Mouse (Mus musculus) urinary bladder, postnatal 25 days (tissue): Measurements from ENCODE around the gene Tas2r135.

Source experiments
- DNase-seq: peaks from one replicate; pipeline ENCODE4 v3.0.0; 2022; ENCODE audit warnings: low spot score

Gene Tas2r135

GRCm38 (mm10) chr6:42426337-42426736 is 21.1 kb downstream of the Tas2r135 start:
- no peak for DNase-seq

GRCm38 (mm10) chr6:42433554-42433953 is 28.3 kb downstream of the Tas2r135 start:
- DNase-seq: no peak

GRCm38 (mm10) chr6:42434446-42434845 is 29.2 kb downstream of the Tas2r135 start, which contains the start of gene Tas2r126:
Gene Tas2r126 (plus strand): TSS chr6:42434535.
- DNase-seq: no peak

- no peak for DNase-seq
These were observed 30.3 kb downstream of the Tas2r135 start for GRCm38 (mm10) chr6:42435490-42435889.

GRCm38 (mm10) chr6:42441395-42441794 is 36.2 kb downstream of the Tas2r135 start:
- no peak for DNase-seq

GRCm38 (mm10) chr6:42444491-42444890 is 39.3 kb downstream of the Tas2r135 start:
- no peak for DNase-seq

- no peak for DNase-seq
These were observed 42.1 kb downstream of the Tas2r135 start for GRCm38 (mm10) chr6:42447381-42447780.
